Mouse (Mus musculus): Measurements from ENCODE around the gene Emp1.

Gene Emp1

DNA sequence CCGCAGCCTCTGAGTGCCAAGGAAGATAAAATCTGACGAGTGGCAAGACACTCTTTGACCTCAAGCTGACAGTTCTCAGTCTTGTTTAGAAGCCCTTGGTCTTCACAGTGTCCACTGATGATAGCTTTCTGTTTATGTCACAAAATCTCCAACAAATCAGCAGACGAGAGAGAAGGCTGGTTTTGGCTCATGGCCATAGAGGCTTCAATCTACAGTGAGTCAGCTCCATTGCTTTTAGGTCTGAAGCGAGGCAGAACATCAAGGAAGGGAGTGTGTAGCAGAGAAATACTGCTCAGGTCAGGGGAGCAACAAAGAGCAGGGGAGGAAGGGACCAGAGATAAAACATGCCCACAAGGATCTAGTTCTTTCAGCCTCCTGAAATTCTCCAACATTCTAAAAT lies 45.0 kb downstream of the Emp1 start:
- DNase-seq (ENCODE audit: low spot score in 2 of 2), result no peak

DNA sequence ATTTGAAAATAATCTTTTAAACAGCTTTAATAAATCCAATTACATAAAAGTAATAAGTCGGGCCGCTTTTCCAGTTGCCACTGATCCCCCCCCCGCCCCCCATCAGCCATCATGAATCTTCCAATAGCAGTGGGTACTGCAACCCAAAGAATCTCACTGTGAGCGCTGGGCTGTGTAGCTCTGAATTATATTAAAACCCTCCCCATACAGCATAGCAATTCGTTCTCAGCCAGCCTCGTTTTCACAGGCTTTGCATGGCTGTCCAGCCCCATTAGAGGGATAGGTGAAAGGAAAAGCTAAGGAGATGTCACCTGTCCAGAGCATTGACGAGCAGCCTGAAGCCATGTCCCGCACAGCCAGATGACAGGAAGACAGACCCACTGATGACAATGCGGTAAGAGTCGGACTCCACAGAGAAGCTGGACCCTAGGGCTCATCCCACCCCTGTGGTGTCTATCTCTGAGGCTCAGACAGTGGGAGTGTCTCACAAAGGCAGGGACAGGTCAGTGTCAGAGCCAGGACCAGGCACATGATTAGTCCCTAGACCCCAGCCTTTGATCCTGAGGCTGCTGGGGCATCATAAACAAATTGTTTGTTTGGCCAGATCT lies 49.5 kb downstream of the Emp1 start:
- no peak for DNase-seq (ENCODE audit: low spot score in 2 of 2)

DNA sequence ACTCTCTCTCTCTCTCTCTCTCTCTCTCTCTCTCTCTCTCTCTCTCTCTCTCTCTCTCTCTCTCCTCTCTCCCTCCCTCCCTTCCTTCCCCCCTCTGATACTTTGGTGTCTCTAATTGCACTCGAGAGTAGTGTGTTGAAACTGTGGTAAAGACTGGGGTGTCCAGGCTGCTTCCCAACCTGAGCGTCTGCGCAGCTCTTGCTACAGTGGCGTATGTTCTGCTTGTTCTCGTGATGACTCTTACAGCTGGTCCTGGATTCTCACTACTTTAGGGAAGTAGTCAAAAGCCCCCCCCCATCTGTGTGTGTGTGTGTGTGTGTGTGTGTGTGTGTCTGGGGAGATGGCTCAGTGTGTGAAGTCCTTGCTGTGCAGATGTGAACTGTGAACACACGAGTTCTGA lies 50.3 kb downstream of the Emp1 start:
- no peak for DNase-seq (ENCODE audit: low spot score in 2 of 2)

DNA sequence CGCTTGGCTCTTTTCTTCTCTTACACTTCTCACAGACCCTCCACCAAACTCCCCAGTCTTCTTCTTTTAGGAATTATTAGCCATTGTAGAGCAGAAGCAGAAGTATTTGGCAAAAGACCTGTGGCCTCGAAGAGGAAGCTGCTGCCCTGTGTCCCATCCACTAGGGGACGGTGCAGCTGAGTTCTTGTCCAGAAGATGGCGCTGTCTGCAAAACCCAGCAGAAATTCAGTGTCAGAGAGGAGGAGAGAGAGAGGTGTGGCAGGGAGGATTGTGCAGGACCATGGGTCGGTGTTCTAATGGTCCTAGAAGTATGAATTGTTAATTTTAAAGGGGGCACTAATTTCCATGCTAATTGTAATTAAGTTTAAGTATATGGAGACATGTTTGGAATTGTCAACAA lies 55.1 kb downstream of the Emp1 start:
- peak; percentile 61 to 80 for DNase-seq (ENCODE audit: low spot score in 2 of 2)

DNA sequence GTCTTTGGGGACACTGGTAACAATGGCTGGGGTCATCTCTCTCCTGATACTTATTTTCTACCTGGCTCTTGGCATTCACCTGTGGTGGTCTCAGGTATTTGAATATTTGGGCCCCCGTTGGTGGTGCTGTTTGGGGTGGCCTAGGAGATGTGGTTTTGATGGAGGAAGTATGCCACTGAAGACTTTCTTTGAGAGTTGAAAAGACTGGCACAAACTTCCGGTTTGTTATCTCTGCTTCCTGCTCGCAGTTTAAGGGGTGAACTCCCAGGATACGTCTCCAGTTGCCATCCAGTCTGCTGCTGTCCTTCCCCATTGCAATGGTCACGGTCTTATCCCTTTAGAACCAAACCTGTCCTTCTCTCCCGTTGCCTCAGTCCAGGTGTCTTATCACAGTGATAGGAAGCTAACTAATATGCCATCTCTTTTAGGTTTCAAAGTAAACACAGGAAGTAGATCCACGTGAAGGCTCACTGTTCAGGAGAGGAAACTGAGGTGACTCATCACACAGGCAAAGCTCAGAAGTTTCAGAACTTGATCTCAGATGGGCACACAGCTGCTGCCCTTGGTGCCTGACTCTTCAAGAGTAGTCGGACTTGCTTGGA lies 56.0 kb downstream of the Emp1 start:
- DNase-seq (ENCODE audit: low spot score in 2 of 2), result no peak

DNA sequence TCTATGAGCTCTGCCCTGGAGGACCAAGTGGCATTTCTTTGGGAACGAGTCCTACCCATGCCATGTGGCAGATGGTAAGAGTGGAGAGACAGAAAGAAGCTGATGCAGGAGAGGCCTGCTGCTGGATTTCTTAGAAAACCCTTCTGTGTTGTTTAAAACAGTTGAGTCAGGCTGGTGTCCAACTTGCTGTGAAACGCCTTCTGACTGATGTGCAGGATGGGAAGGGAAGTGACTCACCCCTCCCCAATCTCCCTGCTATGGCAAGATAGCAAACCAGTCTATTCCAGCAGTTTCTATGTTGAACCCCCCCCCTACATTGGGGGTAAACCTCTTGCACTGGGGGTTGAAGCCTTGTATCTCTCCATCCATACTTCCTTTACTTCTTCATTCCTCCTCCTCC lies 65.9 kb downstream of the Emp1 start:
- DNase-seq (ENCODE audit: low spot score in 2 of 2), result no peak

DNA sequence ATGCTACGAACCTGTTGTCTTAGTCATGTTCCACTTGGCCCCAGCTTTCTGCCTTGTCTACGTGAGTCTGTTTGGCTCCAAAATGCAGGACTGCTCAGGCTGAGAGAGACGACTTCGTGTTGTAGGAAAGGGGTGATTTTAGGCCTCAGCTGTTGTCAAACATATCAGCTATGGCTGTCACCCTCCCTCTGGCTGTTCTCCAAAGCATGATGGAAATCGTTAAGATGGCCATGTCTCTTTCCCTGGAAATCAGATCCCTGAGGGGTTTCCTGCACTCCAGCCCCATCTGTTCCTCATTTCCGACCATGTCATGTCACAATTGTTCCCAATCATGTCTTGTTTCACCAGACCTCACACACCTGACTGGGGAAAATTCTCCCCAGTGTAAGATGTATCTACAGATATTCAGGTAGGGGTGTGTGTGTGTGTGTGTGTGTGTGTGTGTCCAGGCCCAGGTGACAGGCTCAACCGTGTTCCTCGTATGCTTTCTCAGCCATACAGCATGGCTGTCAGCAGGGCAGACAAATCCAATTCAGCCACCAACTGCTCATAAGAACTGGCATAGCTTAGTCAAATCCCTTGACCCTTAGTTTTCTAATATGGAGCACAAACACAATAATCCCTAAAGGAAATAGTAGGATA lies 67.0 kb downstream of the Emp1 start:
- DNase-seq (ENCODE audit: low spot score in 2 of 2), result peak in 1 of 2 experiments; percentile 50

DNA sequence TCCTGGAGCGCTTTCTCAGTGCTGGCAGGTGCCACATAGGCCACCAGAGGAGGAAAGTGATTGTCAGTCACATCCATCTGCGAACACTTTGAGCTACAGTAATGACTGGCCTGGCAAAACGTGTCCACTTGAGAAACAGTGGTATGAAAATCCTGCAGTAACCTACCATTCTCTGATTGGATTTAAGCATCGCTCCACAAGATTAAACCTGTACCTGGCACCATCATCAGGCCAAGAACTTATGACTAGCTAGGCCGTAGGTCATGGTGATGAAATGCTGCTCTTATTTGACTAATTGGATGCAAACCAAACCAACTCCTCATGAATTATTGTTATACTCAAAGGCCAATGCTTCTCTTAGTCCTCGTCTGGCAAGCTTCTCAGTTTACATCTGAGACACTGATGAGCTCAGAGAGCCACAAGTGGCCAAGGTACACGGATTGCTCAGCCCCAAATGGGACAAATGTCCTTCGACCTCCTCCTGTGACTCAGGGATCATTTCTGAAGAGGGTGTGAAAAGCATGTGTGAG lies 68.2 kb downstream of the Emp1 start:
- DNase-seq (ENCODE audit: low spot score in 2 of 2), result no peak

Data from cerebellum, postnatal 4 days (tissue).